Mouse (Mus musculus) ovary, postnatal 36 days (tissue): ENCODE measurements at regions not wholly inside any gene's neighbourhood (a gene's known extent, or its start where the extent isn't known, plus 50 kb on each side); places are given as distances from the start of the nearest gene placed in this dataset.
"Not testable (repeated sequence)": the region's sequence is repeated elsewhere in the genome, so short reads cannot be mapped to it uniquely, and the experiment has no call there.

ENCODE experiments used
- DNase-seq: peaks from one replicate; pipeline ENCODE4 v3.0.0; 2022; ENCODE audit warnings: low spot score, mixed read lengths

- no peak for DNase-seq
These were observed 109.7 kb upstream of the Dlg1 start for GRCm38 (mm10) chr16:31553361-31554146.

- no peak for DNase-seq
These were observed 102.8 kb upstream of the Dlg1 start for GRCm38 (mm10) chr16:31560426-31560825.

- no peak for DNase-seq
These were observed 98.3 kb upstream of the Dlg1 start for GRCm38 (mm10) chr16:31564926-31565325.

- no peak for DNase-seq
These were observed 94.9 kb upstream of the Dlg1 start for GRCm38 (mm10) chr16:31568316-31568715.

GRCm38 (mm10) chr16:31569871-31570270 is 93.4 kb upstream of the Dlg1 start:
- DNase-seq = no peak

- DNase-seq = peak; percentile 24
These were observed 92.7 kb upstream of the Dlg1 start for GRCm38 (mm10) chr16:31570311-31571139.

- not testable (repeated sequence) for DNase-seq
These were observed 89.4 kb upstream of the Dlg1 start for GRCm38 (mm10) chr16:31573833-31574232.

- not testable (repeated sequence) for DNase-seq
These were observed 87.6 kb upstream of the Dlg1 start for GRCm38 (mm10) chr16:31575646-31576045.

GRCm38 (mm10) chr16:31576422-31576821 is 86.8 kb upstream of the Dlg1 start:
- no peak for DNase-seq

- no peak for DNase-seq
These were observed 85.9 kb upstream of the Dlg1 start for GRCm38 (mm10) chr16:31577347-31577746.

GRCm38 (mm10) chr16:31579318-31579717 is 83.9 kb upstream of the Dlg1 start:
- no peak for DNase-seq

- no peak for DNase-seq
These were observed 82.5 kb upstream of the Dlg1 start for GRCm38 (mm10) chr16:31580779-31581178.

- DNase-seq = no peak
These were observed 80.4 kb upstream of the Dlg1 start for GRCm38 (mm10) chr16:31582885-31583284.

GRCm38 (mm10) chr16:31583627-31584026 is 79.6 kb upstream of the Dlg1 start:
- no peak for DNase-seq

- DNase-seq = no peak
These were observed 78.9 kb upstream of the Dlg1 start for GRCm38 (mm10) chr16:31584216-31584823.

- no peak for DNase-seq
These were observed 76.2 kb upstream of the Dlg1 start for GRCm38 (mm10) chr16:31587036-31587435.

- no peak for DNase-seq
These were observed 73.7 kb upstream of the Dlg1 start for GRCm38 (mm10) chr16:31589576-31589975.

GRCm38 (mm10) chr16:31591565-31591964 is 71.7 kb upstream of the Dlg1 start:
- DNase-seq = no peak

GRCm38 (mm10) chr16:31592014-31592871 is 71.0 kb upstream of the Dlg1 start:
- peak; percentile 45 for DNase-seq

GRCm38 (mm10) chr16:31592973-31593683 is 70.1 kb upstream of the Dlg1 start:
- no peak for DNase-seq

GRCm38 (mm10) chr16:31597965-31598364 is 65.3 kb upstream of the Dlg1 start:
- no peak for DNase-seq
